Mouse (Mus musculus): ENCODE measurements at regions not wholly inside any gene's neighbourhood (a gene's known extent, or its start where the extent isn't known, plus 50 kb on each side); places are given as distances from the start of the nearest gene placed in this dataset.

- no peaks in the 10 kb centered on the region for H3K27me3 ChIP-seq (replicated peaks; ENCODE audit: control insufficient read depth, insufficient read depth, low read length)
- H3K4me2 ChIP-seq (ENCODE audit: low read depth, low read length) = no peak overlapping the region
- no peak overlapping the region for H3K4me3 ChIP-seq (ENCODE audit: low read length)
- ATAC-seq = no peak
- peaks cover 6% of the 10 kb centered on the region; the same call in 1 of the 2 replicates for H3K9me3 ChIP-seq (ENCODE audit: control insufficient read depth, low read length)
- WGBS = 38% methylated on average over 10 of the region's 10 CpGs
- no peak overlapping the region for H3K9ac ChIP-seq (ENCODE audit: low read depth, low read length)
- no peaks in the 10 kb centered on the region for H3K4me1 ChIP-seq (ENCODE audit: control insufficient read depth, insufficient read depth, low read length)
- H3K27ac ChIP-seq (ENCODE audit: low read length) = no peak overlapping the region
- H3K36me3 ChIP-seq (ENCODE audit: control insufficient read depth, insufficient read depth, low read length) = no peaks in the 10 kb centered on the region
Observed at GRCm38 (mm10) chr2:169108037-169108436, 152.7 kb upstream of the Zfp64 start.

- WGBS = 83% methylated on average over 13 of the region's 13 CpGs
- H3K27me3 ChIP-seq (replicated peaks; ENCODE audit: control insufficient read depth, insufficient read depth, low read length) = no peaks in the 10 kb centered on the region
- no peak for ATAC-seq
- H3K4me2 ChIP-seq (ENCODE audit: low read depth, low read length) = no peak overlapping the region
- H3K4me1 ChIP-seq (ENCODE audit: control insufficient read depth, insufficient read depth, low read length) = no peaks in the 10 kb centered on the region
- H3K27ac ChIP-seq (ENCODE audit: low read length) = no peak overlapping the region
- H3K36me3 ChIP-seq (ENCODE audit: control insufficient read depth, insufficient read depth, low read length) = no peaks in the 10 kb centered on the region
- H3K9ac ChIP-seq (ENCODE audit: low read depth, low read length) = no peak overlapping the region
- no peak overlapping the region for H3K4me3 ChIP-seq (ENCODE audit: low read length)
- 0 out of 2 replicates have a peak, but pooled peaks cover 4% of the 10 kb centered on the region for H3K9me3 ChIP-seq (ENCODE audit: control insufficient read depth, low read length)
Observed at GRCm38 (mm10) chr2:169101506-169102261, 146.3 kb upstream of the Zfp64 start.

DNA sequence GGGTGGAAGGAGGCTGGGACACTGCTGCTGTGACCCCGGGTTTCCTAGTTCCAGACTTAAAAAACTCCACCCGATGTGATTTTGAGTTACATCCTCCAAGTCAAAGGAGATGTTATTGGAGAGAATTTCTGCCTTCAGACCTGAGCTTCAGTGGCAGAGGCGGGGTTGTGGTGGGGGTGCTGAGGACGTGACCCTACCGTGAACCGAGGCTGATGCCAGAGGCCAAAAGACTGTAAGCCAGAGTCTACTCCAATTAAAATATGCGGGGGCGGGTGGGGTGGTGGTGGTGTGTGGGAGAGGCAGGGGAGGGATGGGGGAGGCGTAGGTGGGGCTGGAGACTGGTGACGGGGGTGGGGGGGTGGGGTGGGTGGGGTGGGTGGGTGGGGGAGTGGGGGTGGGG lies 145.1 kb upstream of the Zfp64 start:
- Histone ChIP-seq H3K4me3 (ENCODE audit: low read length) (no peak overlapping the region), H3K4me2 (ENCODE audit: low read depth, low read length) (no peak overlapping the region), H3K9me3 (ENCODE audit: control insufficient read depth, low read length) (0 out of 2 replicates have a peak, but pooled peaks cover 4% of the 10 kb centered on the region), H3K36me3 (ENCODE audit: control insufficient read depth, insufficient read depth, low read length) (no peaks in the 10 kb centered on the region), H3K27me3 (replicated peaks; ENCODE audit: control insufficient read depth, insufficient read depth, low read length) (no peaks in the 10 kb centered on the region), H3K4me1 (ENCODE audit: control insufficient read depth, insufficient read depth, low read length) (no peaks in the 10 kb centered on the region), H3K27ac (ENCODE audit: low read length) (no peak overlapping the region), H3K9ac (ENCODE audit: low read depth, low read length) (no peak overlapping the region)
- ATAC-seq = no peak
- WGBS = 85% methylated on average over 9 of the region's 10 CpGs

DNA sequence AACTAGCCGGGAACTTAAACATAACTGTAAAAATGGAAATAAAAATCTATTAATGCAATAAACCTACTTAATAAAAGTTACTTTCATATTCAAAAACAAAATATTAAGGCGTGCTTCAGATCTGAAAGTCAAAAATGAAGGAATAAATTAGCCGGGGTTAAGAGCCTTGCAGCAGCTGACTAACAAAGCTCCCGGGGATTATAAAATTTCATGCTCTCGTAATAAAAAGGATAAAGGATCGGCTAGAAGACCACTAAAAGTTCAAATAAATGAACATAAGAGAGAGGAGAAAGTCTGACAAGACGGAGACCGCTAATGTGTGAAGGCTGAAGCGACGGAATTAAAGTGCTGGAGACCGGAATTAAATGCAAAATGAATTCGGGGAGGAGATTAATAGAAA lies 144.3 kb upstream of the Zfp64 start:
- 83% methylated on average over 12 of the region's 12 CpGs for WGBS
- no peak overlapping the region for H3K4me3 ChIP-seq (ENCODE audit: low read length)
- no peak overlapping the region for H3K27ac ChIP-seq (ENCODE audit: low read length)
- no peak overlapping the region for H3K9ac ChIP-seq (ENCODE audit: low read depth, low read length)
- no peak for ATAC-seq
- H3K4me2 ChIP-seq (ENCODE audit: low read depth, low read length) = no peak overlapping the region
- H3K9me3 ChIP-seq (ENCODE audit: control insufficient read depth, low read length) = 0 out of 2 replicates have a peak, but pooled peaks cover 4% of the 10 kb centered on the region
- no peaks in the 10 kb centered on the region for H3K36me3 ChIP-seq (ENCODE audit: control insufficient read depth, insufficient read depth, low read length)
- no peaks in the 10 kb centered on the region for H3K27me3 ChIP-seq (replicated peaks; ENCODE audit: control insufficient read depth, insufficient read depth, low read length)
- H3K4me1 ChIP-seq (ENCODE audit: control insufficient read depth, insufficient read depth, low read length) = no peaks in the 10 kb centered on the region

DNA sequence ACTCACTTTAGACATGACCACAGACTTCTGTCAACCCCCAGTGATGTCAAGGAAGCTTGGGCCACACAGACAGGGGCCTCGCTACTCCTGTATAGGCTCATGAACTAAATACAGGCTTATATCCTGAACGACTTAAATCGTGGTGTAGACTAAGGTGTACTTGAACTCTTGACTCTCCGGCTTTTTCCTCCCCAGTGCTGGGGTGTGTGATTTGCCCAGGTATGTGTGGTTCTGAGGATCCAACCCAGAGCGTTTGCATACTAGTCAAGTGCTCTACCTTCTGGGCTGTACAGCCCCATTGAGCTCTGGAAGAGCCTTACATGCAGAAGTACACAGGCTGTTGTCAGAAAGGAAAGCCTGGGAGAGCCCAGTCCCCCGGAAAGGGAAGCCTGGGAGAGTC lies 143.2 kb upstream of the Zfp64 start:
- Histone ChIP-seq H3K27ac (ENCODE audit: low read length) (no peak overlapping the region), H3K4me1 (ENCODE audit: control insufficient read depth, insufficient read depth, low read length) (no peaks in the 10 kb centered on the region), H3K36me3 (ENCODE audit: control insufficient read depth, insufficient read depth, low read length) (no peaks in the 10 kb centered on the region), H3K4me2 (ENCODE audit: low read depth, low read length) (no peak overlapping the region), H3K9me3 (ENCODE audit: control insufficient read depth, low read length) (0 out of 2 replicates have a peak, but pooled peaks cover 4% of the 10 kb centered on the region), H3K9ac (ENCODE audit: low read depth, low read length) (no peak overlapping the region), H3K4me3 (ENCODE audit: low read length) (no peak overlapping the region), H3K27me3 (replicated peaks; ENCODE audit: control insufficient read depth, insufficient read depth, low read length) (no peaks in the 10 kb centered on the region)
- WGBS = 80% methylated on average over 6 of the region's 6 CpGs
- no peak for ATAC-seq

DNA sequence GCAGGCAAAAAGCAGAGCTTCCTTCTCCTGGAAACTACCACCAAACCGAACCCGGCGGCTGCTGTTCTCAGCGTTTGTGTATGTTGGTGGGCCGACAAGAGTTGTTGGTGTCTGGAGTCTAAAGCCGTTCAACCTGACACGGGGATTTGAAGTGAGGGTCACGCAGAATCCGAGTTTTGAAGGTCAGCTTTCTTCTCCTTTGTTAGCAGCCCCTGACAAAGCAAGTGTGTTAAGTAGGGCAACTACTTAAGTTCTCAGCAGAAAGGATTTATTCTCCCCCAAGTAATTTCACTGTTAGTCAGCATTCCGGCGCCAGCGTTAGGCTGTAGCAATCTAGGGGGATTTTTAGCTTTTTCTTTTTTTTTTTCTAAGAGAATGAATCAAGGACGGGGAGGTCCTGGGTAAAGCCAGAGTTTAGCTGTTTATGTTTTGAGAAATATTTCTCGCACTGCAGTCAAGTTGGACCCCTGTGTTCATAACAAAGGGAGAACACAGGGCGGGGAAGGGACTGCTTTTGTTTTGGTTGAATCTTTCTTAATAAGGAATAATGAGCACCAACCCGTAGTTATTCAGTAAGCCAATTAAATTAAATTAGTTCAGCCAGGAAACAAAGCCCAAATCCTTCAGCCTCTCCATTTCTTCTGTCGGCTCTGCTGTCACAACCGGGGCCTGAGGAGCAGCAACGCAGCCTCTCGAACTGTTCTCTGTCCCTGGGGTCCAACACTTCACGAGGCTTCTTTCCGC lies 138.8 kb upstream of the Zfp64 start:
- no peak for ATAC-seq
- Histone ChIP-seq H3K27ac (ENCODE audit: low read length) (no peak overlapping the region), H3K4me1 (ENCODE audit: control insufficient read depth, insufficient read depth, low read length) (no peaks in the 10 kb centered on the region), H3K9me3 (ENCODE audit: control insufficient read depth, low read length) (no peaks in the 10 kb centered on the region), H3K27me3 (replicated peaks; ENCODE audit: control insufficient read depth, insufficient read depth, low read length) (no peaks in the 10 kb centered on the region), H3K4me2 (ENCODE audit: low read depth, low read length) (no peak overlapping the region), H3K9ac (ENCODE audit: low read depth, low read length) (no peak overlapping the region), H3K4me3 (ENCODE audit: low read length) (no peak overlapping the region), H3K36me3 (ENCODE audit: control insufficient read depth, insufficient read depth, low read length) (no peaks in the 10 kb centered on the region)
- 71% methylated on average over 22 of the region's 22 CpGs for WGBS

DNA sequence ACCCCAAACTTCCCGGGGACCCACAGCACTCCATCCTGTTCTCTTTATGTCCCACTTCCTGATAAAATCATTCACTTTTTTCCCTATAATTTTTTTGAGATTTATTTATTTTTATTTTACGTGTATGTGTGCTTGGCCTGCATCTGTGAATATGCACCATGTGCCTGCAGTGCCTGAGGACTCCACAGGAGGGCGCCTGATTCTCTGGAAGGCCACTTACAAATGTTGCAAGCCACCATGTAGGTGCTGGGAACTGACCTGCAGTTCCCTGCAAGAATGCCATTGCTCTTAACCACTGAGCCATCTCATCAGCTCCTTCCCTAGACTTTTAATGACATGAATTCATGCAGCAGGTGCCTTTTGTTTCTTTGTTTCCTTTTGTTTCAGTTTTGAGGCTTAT lies 134.9 kb upstream of the Zfp64 start:
- 81% methylated on average over 3 of the region's 3 CpGs for WGBS
- H3K36me3 ChIP-seq (ENCODE audit: control insufficient read depth, insufficient read depth, low read length) = no peaks in the 10 kb centered on the region
- no peaks in the 10 kb centered on the region for H3K9me3 ChIP-seq (ENCODE audit: control insufficient read depth, low read length)
- no peaks in the 10 kb centered on the region for H3K27me3 ChIP-seq (replicated peaks; ENCODE audit: control insufficient read depth, insufficient read depth, low read length)
- no peak overlapping the region for H3K4me3 ChIP-seq (ENCODE audit: low read length)
- no peak overlapping the region for H3K9ac ChIP-seq (ENCODE audit: low read depth, low read length)
- ATAC-seq = no peak
- no peak overlapping the region for H3K4me2 ChIP-seq (ENCODE audit: low read depth, low read length)
- H3K4me1 ChIP-seq (ENCODE audit: control insufficient read depth, insufficient read depth, low read length) = no peaks in the 10 kb centered on the region
- H3K27ac ChIP-seq (ENCODE audit: low read length) = no peak overlapping the region

GRCm38 (mm10) chr2:169088870-169089484 lies 133.6 kb upstream of the Zfp64 start:
- WGBS = 69% methylated on average over 16 of the region's 16 CpGs
- no peak overlapping the region for H3K9ac ChIP-seq (ENCODE audit: low read depth, low read length)
- H3K9me3 ChIP-seq (ENCODE audit: control insufficient read depth, low read length) = no peaks in the 10 kb centered on the region
- no peak overlapping the region for H3K27ac ChIP-seq (ENCODE audit: low read length)
- H3K36me3 ChIP-seq (ENCODE audit: control insufficient read depth, insufficient read depth, low read length) = no peaks in the 10 kb centered on the region
- no peaks in the 10 kb centered on the region for H3K4me1 ChIP-seq (ENCODE audit: control insufficient read depth, insufficient read depth, low read length)
- ATAC-seq = no peak
- no peak overlapping the region for H3K4me2 ChIP-seq (ENCODE audit: low read depth, low read length)
- no peak overlapping the region for H3K4me3 ChIP-seq (ENCODE audit: low read length)
- H3K27me3 ChIP-seq (replicated peaks; ENCODE audit: control insufficient read depth, insufficient read depth, low read length) = no peaks in the 10 kb centered on the region

DNA sequence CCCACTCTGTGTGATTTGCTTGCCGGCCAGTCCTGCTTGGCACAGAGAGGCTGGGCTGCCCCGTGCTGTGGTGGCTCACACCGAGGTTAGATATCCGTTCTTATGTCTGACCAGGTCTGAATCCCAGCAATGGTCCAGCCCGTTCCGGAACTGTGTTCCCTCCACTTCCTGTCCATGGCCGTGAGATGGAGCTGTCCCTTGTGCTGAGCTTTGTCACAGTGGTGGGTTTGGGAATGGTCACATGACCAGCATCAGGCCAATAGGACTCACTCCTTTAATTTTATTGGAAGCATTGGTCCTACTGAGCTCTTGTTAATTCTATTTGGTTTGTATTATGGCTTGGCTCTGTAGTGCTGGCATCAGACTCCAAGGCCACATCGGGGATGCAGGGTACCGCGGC lies 132.9 kb upstream of the Zfp64 start:
- Histone ChIP-seq H3K9ac (ENCODE audit: low read depth, low read length) (no peak overlapping the region), H3K9me3 (ENCODE audit: control insufficient read depth, low read length) (no peaks in the 10 kb centered on the region), H3K4me2 (ENCODE audit: low read depth, low read length) (no peak overlapping the region), H3K4me3 (ENCODE audit: low read length) (no peak overlapping the region), H3K27ac (ENCODE audit: low read length) (no peak overlapping the region), H3K27me3 (replicated peaks; ENCODE audit: control insufficient read depth, insufficient read depth, low read length) (no peaks in the 10 kb centered on the region), H3K36me3 (ENCODE audit: control insufficient read depth, insufficient read depth, low read length) (no peaks in the 10 kb centered on the region), H3K4me1 (ENCODE audit: control insufficient read depth, insufficient read depth, low read length) (no peaks in the 10 kb centered on the region)
- WGBS = 82% methylated on average over 10 of the region's 10 CpGs
- no peak for ATAC-seq
